Mouse (Mus musculus): ENCODE measurements around the gene S100a16. TPM values are rescaled to one million over a fixed set of nuclear protein-coding genes. Genes with fewer than 3 reads are reported as not detected.
A peak's percentile ranks its signal among the peaks of the same experiment; 100 is the strongest.

S100a16 gene
- polyA plus RNA-seq, 1 experiment from 2014 or later = 39.5 TPM

GRCm38 (mm10) chr3:90575320-90575719, 38.3 kb downstream of the S100a16 start:
- no peak for ATAC-seq
- no peaks in the 10 kb centered on the region for H3K9me3 ChIP-seq
- WGBS = 93% methylated on average over 3 of the region's 3 CpGs

GRCm38 (mm10) chr3:90576351-90577001, 39.4 kb downstream of the S100a16 start:
- H3K27ac ChIP-seq = no peak overlapping the region
- no peak overlapping the region for H3K4me2 ChIP-seq (replicated peaks)
- no peaks in the 10 kb centered on the region for H3K36me3 ChIP-seq
- 74% methylated on average over 10 of the region's 10 CpGs for WGBS
- H3K4me1 ChIP-seq (replicated peaks) = no peaks in the 10 kb centered on the region
- H3K27me3 ChIP-seq = no peaks in the 10 kb centered on the region
- H3K4me3 ChIP-seq (replicated peaks) = no peak overlapping the region
- no peak overlapping the region for H3K9ac ChIP-seq (replicated peaks)
- no peaks in the 10 kb centered on the region for H3K9me3 ChIP-seq
- ATAC-seq = no peak

More at GRCm38 (mm10) chr3:90575320-90575719, 38.3 kb downstream of the S100a16 start:
- Histone ChIP-seq H3K9ac (replicated peaks) (no peak overlapping the region), H3K4me2 (replicated peaks) (no peak overlapping the region), H3K27me3 (no peaks in the 10 kb centered on the region), H3K27ac (no peak overlapping the region), H3K4me3 (replicated peaks) (no peak overlapping the region), H3K4me1 (replicated peaks) (no peaks in the 10 kb centered on the region), H3K36me3 (no peaks in the 10 kb centered on the region)

GRCm38 (mm10) chr3:90579433-90579832, 42.4 kb downstream of the S100a16 start:
- 85% methylated on average over 7 of the region's 7 CpGs for WGBS

GRCm38 (mm10) chr3:90581141-90581540, 44.1 kb downstream of the S100a16 start:
- WGBS = 94% methylated on average over 5 of the region's 5 CpGs
- Histone ChIP-seq H3K9me3 (no peaks in the 10 kb centered on the region), H3K27ac (no peak overlapping the region), H3K4me1 (replicated peaks) (no peaks in the 10 kb centered on the region; the same call in 1 of the 2 replicates), H3K4me3 (replicated peaks) (no peak overlapping the region), H3K36me3 (no peaks in the 10 kb centered on the region), H3K4me2 (replicated peaks) (no peak overlapping the region), H3K9ac (replicated peaks) (no peak overlapping the region), H3K27me3 (no peaks in the 10 kb centered on the region)
- ATAC-seq = no peak

More at GRCm38 (mm10) chr3:90579433-90579832, 42.4 kb downstream of the S100a16 start:
- H3K27me3 ChIP-seq = no peaks in the 10 kb centered on the region
- H3K9ac ChIP-seq (replicated peaks) = no peak overlapping the region
- no peaks in the 10 kb centered on the region for H3K9me3 ChIP-seq
- no peaks in the 10 kb centered on the region for H3K36me3 ChIP-seq
- ATAC-seq = no peak
- H3K4me1 ChIP-seq (replicated peaks) = no peaks in the 10 kb centered on the region; the same call in 1 of the 2 replicates
- H3K27ac ChIP-seq = no peak overlapping the region
- H3K4me3 ChIP-seq (replicated peaks) = no peak overlapping the region
- H3K4me2 ChIP-seq (replicated peaks) = no peak overlapping the region

GRCm38 (mm10) chr3:90582156-90582555, 45.1 kb downstream of the S100a16 start:
- Histone ChIP-seq H3K27ac (no peak overlapping the region), H3K4me1 (replicated peaks) (no peaks in the 10 kb centered on the region; the same call in 1 of the 2 replicates), H3K9ac (replicated peaks) (no peak overlapping the region), H3K27me3 (no peaks in the 10 kb centered on the region), H3K4me2 (replicated peaks) (no peak overlapping the region), H3K9me3 (no peaks in the 10 kb centered on the region), H3K4me3 (replicated peaks) (no peak overlapping the region), H3K36me3 (no peaks in the 10 kb centered on the region)
- WGBS = 95% methylated on average over 1 of the region's 1 CpGs
- no peak for ATAC-seq

- no peaks in the 10 kb centered on the region for H3K36me3 ChIP-seq
- H3K4me2 ChIP-seq (replicated peaks) = no peak overlapping the region
- ATAC-seq = no peak
- H3K27ac ChIP-seq = no peak overlapping the region
- H3K4me1 ChIP-seq (replicated peaks) = no peaks in the 10 kb centered on the region; the same call in 1 of the 2 replicates
- H3K9me3 ChIP-seq = no peaks in the 10 kb centered on the region
- 91% methylated on average over 4 of the region's 4 CpGs for WGBS
- no peak overlapping the region for H3K9ac ChIP-seq (replicated peaks)
- H3K27me3 ChIP-seq = no peaks in the 10 kb centered on the region
- no peak overlapping the region for H3K4me3 ChIP-seq (replicated peaks)
Observed at GRCm38 (mm10) chr3:90582556-90582955, 45.5 kb downstream of the S100a16 start.

- Histone ChIP-seq H3K4me3 (replicated peaks) (no peak overlapping the region), H3K9ac (replicated peaks) (no peak overlapping the region), H3K27ac (no peak overlapping the region), H3K4me2 (replicated peaks) (no peak overlapping the region), H3K27me3 (no peaks in the 10 kb centered on the region), H3K4me1 (replicated peaks) (no peaks in the 10 kb centered on the region; the same call in 1 of the 2 replicates), H3K36me3 (no peaks in the 10 kb centered on the region), H3K9me3 (no peaks in the 10 kb centered on the region)
- 62% methylated on average over 3 of the region's 3 CpGs for WGBS
- ATAC-seq = no peak
Observed at GRCm38 (mm10) chr3:90583893-90584292, 46.8 kb downstream of the S100a16 start.

- H3K9me3 ChIP-seq = no peaks in the 10 kb centered on the region
- H3K4me1 ChIP-seq (replicated peaks) = no peaks in the 10 kb centered on the region; the same call in 1 of the 2 replicates
- peak; percentile 53 for ATAC-seq
- no peak overlapping the region for H3K4me2 ChIP-seq (replicated peaks)
- no peak overlapping the region for H3K9ac ChIP-seq (replicated peaks)
- no peaks in the 10 kb centered on the region for H3K27me3 ChIP-seq
- no peaks in the 10 kb centered on the region for H3K36me3 ChIP-seq
- no peak overlapping the region for H3K4me3 ChIP-seq (replicated peaks)
- H3K27ac ChIP-seq = no peak overlapping the region
- WGBS = 31% methylated on average over 5 of the region's 5 CpGs
Observed at GRCm38 (mm10) chr3:90585595-90585994, 48.5 kb downstream of the S100a16 start.

GRCm38 (mm10) chr3:90586016-90586643, 49.1 kb downstream of the S100a16 start:
- Histone ChIP-seq H3K36me3 (no peaks in the 10 kb centered on the region), H3K4me3 (replicated peaks) (no peak overlapping the region), H3K9ac (replicated peaks) (no peak overlapping the region), H3K27me3 (no peaks in the 10 kb centered on the region), H3K4me2 (replicated peaks) (no peak overlapping the region), H3K9me3 (no peaks in the 10 kb centered on the region), H3K4me1 (replicated peaks) (no peaks in the 10 kb centered on the region; the same call in 1 of the 2 replicates), H3K27ac (no peak overlapping the region)
- ATAC-seq = no peak
- WGBS = 87% methylated on average over 15 of the region's 15 CpGs

GRCm38 (mm10) chr3:90586906-90587305, 49.9 kb downstream of the S100a16 start:
- Histone ChIP-seq H3K27me3 (no peaks in the 10 kb centered on the region), H3K4me1 (replicated peaks) (no peaks in the 10 kb centered on the region; the same call in 1 of the 2 replicates), H3K9ac (replicated peaks) (no peak overlapping the region), H3K36me3 (no peaks in the 10 kb centered on the region), H3K27ac (no peak overlapping the region), H3K4me2 (replicated peaks) (no peak overlapping the region), H3K9me3 (no peaks in the 10 kb centered on the region), H3K4me3 (replicated peaks) (no peak overlapping the region)
- WGBS = 74% methylated on average over 10 of the region's 10 CpGs
- ATAC-seq = no peak

GRCm38 (mm10) chr3:90587361-90588101, 50.5 kb downstream of the S100a16 start:
- no peak overlapping the region for H3K9ac ChIP-seq (replicated peaks)
- H3K4me1 ChIP-seq (replicated peaks) = no peaks in the 10 kb centered on the region; the same call in 1 of the 2 replicates
- H3K36me3 ChIP-seq = no peaks in the 10 kb centered on the region
- H3K27me3 ChIP-seq = no peaks in the 10 kb centered on the region
- H3K4me2 ChIP-seq (replicated peaks) = no peak overlapping the region
- no peak overlapping the region for H3K27ac ChIP-seq
- ATAC-seq = no peak
- H3K4me3 ChIP-seq (replicated peaks) = no peak overlapping the region
- H3K9me3 ChIP-seq = no peaks in the 10 kb centered on the region
- WGBS = 90% methylated on average over 14 of the region's 14 CpGs

GRCm38 (mm10) chr3:90589390-90589789, 52.3 kb downstream of the S100a16 start:
- H3K4me3 ChIP-seq (replicated peaks) = no peak overlapping the region
- no peaks in the 10 kb centered on the region for H3K4me1 ChIP-seq (replicated peaks)
- no peak overlapping the region for H3K9ac ChIP-seq (replicated peaks)
- H3K36me3 ChIP-seq = no peaks in the 10 kb centered on the region
- H3K4me2 ChIP-seq (replicated peaks) = no peak overlapping the region
- no peaks in the 10 kb centered on the region for H3K27me3 ChIP-seq
- no peak overlapping the region for H3K27ac ChIP-seq
- ATAC-seq = no peak
- 90% methylated on average over 6 of the region's 6 CpGs for WGBS
- no peaks in the 10 kb centered on the region for H3K9me3 ChIP-seq
